Comparison of ENCODE assay signal across 8 mouse cellular contexts in genomic region chr4:29525051-29525450, GRCm38 (mm10).
DNase-seq lines count a peak whose midpoint lies in the region; ATAC-seq and TF ChIP-seq lines count a peak whose summit lies in the region.
"Had no signal": no experiment of that assay in that cellular context is flagged by ENCODE, and none has a peak within 500 bp of the region (broad histone marks: within the 10 kb centered on the region; RNA-seq: fewer than 3 reads in every experiment).

No protein-coding gene starts in this region.

- no peaks in the 10 kb centered on the region for H3K79me2 ChIP-seq in C2C12 (ENCODE audit: control insufficient read depth, insufficient read depth)
- H3K79me2 ChIP-seq in heart, adult 2 months (replicated peaks; ENCODE audit: control insufficient read depth, insufficient read depth, low read length): no peaks in the 10 kb centered on the region

- H3K27ac ChIP-seq in left cerebral cortex, adult 2 months: no peak overlapping the region
- no peak overlapping the region for H3K27ac ChIP-seq in heart, adult 2 months

- TF ChIP-seq CTCF in left cerebral cortex, adult 2 months (IDR thresholded peaks at IDR 0.05): peak; percentile 9; the same call in 1 of the 2 replicates
- peak; percentile 12 for TF ChIP-seq CTCF in C2C12 (IDR thresholded peaks at IDR 0.05; ENCODE audit: control insufficient read depth, insufficient read depth, insufficient read length)
- no peak for TF ChIP-seq CTCF in heart, adult 2 months (IDR thresholded peaks at IDR 0.05)

- no peaks in the 10 kb centered on the region for H3K79me3 ChIP-seq in C2C12 (ENCODE audit: low read depth)

- TF ChIP-seq EP300 in heart, adult 2 months (IDR thresholded peaks at IDR 0.05; ENCODE audit: insufficient read depth, low read depth, low read length): no peak

- H3K36me3 ChIP-seq in C2C12 (ENCODE audit: control insufficient read depth, insufficient read depth): no peaks in the 10 kb centered on the region
- no peaks in the 10 kb centered on the region for H3K36me3 ChIP-seq in heart, adult 2 months (ENCODE audit: control insufficient read depth, insufficient read depth, low read length)

- H3K27me3 ChIP-seq in C2C12 (ENCODE audit: control insufficient read depth, insufficient read depth, insufficient read length): no peaks in the 10 kb centered on the region
- no peaks in the 10 kb centered on the region for H3K27me3 ChIP-seq in heart, adult 2 months (ENCODE audit: control insufficient read depth, insufficient read depth, low read length)

- DNase-seq in left cerebral cortex, adult 2 months (ENCODE audit: extremely low spot score in 1 of 2, low spot score in 2 of 2): no peak
- no peak for DNase-seq in left cerebral cortex, postnatal 14 days (ENCODE audit: low spot score in 2 of 2)
- DNase-seq in 416B (ENCODE audit: low read depth): peak; percentile 8
- no peak for DNase-seq in Muller cell, postnatal 12 days (ENCODE audit: inconsistent ontology term)
- DNase-seq in heart, adult 2 months: no peak
- DNase-seq: kidney, postnatal 14 days had no signal

- H3K4me1 ChIP-seq in heart, adult 2 months (ENCODE audit: control insufficient read depth, insufficient read depth, low read length): no peaks in the 10 kb centered on the region; the same call in 1 of the 2 replicates

- WGBS in heart, adult 2 months: 53% methylated on average over 4 of the region's 4 CpGs

- TF ChIP-seq POLR2A in heart, adult 2 months (IDR thresholded peaks at IDR 0.05; ENCODE audit: insufficient read depth, low read depth, low read length): no peak

- intact Hi-C loops in left cerebral cortex, adult 2 months (cut with DNase I): no loop called here
- intact Hi-C loops in left cerebral cortex, postnatal 14 days (cut with DNase I): no loop called here
- intact Hi-C loops in heart, adult 2 months (cut with DNase I): no loop called here

- H3K4me3 ChIP-seq in left cerebral cortex, adult 2 months: no peak overlapping the region
- H3K4me3 ChIP-seq in C2C12 (ENCODE audit: insufficient read depth, poor library complexity, severe bottlenecking): no peak overlapping the region
- H3K4me3 ChIP-seq in heart, adult 2 months: no peak overlapping the region

- ATAC-seq in granulocyte monocyte progenitor cell, adult 5-6 weeks (replicated peaks; ENCODE audit: poor library complexity, severe bottlenecking): peak; percentile 33; the same call in 1 of the 2 replicates

- no peak overlapping the region for H3ac ChIP-seq in C2C12 (ENCODE audit: control insufficient read depth, insufficient read length, low read depth)

- no peak overlapping the region for H3K9ac ChIP-seq in heart, adult 2 months (ENCODE audit: low read depth, low read length)

TF ChIP-seq in C2C12, 6 proteins besides CTCF, POLR2A, EP300 and RAD21:
- TF ChIP-seq USF1 (IDR thresholded peaks at IDR 0.05; ENCODE audit: low read depth) (no peak), FOSL1 (IDR thresholded peaks at IDR 0.05; ENCODE audit: insufficient read depth, low read length, poor library complexity, severe bottlenecking) (no peak), MYOD1 (IDR thresholded peaks at IDR 0.05; ENCODE audit: control insufficient read depth, insufficient read length, low read depth) (no peak), CEBPB (IDR thresholded peaks at IDR 0.05; ENCODE audit: low read depth) (no peak), MAX (IDR thresholded peaks at IDR 0.05) (no peak), MYOG (IDR thresholded peaks at IDR 0.05; ENCODE audit: control insufficient read depth, extremely low read depth, insufficient read length) (no peak)
TF ChIP-seq in C2C12: peak in this region for 0.
